Mouse (Mus musculus): ENCODE data around the gene Mtx2. TPM values are rescaled to one million over a fixed set of nuclear protein-coding genes. Genes with fewer than 3 reads are reported as not detected.

The Mtx2 gene
- 235 TPM for polyA plus RNA-seq (2014; fragmentation: Illumina TruSeq; extraction: RNeasy Lipid Tissue Mini Kit (QIAGEN cat#74804); ENCODE audit: low read depth, low replicate concordance)

DNA sequence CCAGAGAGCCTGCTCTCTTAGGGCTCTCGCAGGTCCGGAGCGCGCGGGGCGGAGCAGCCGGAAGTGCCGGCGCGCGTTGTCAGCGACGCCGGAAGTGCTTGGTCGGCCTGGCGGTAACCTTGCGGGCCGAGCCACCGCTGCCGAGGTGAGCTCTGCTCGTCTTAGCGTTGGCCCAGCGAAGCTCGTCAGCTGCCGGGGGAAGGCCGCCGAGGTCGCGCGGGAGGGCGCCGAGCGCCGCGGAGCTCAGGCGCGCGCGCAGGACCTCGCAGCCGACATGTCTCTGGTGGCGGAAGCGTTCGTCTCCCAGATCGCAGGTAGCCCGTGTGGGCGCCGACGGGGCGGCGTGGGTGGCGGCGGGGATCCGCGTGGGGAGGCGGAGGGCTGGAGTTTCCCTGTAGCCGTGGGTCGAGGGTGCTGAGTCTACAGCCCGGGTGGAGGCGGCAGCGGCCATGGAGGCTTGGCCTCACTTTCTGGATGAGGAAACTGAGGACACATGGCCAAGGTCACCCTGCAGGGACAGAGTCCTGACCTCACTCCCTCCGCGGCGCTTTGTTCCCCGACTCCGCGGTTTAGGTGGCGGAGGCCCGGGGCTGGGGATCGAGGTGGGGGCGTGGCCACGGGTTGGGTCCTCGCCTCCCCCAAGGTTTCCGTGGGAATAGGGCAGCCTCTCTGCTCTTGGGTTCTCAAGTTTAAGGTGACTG is at the start of gene Mtx2:
Gene Mtx2, plus strand, starts transcription at position 74 of the 701 bp plus-strand sequence.

Other genes starting within 250 kb of the Mtx2 start
- gene Lnpk, start 246.4 kb upstream of the Mtx2 start, polyA plus RNA-seq (2014; fragmentation: Illumina TruSeq; extraction: RNeasy Lipid Tissue Mini Kit (QIAGEN cat#74804); ENCODE audit: low read depth, low replicate concordance) = 17.8 TPM
- gene Evx2, start 166.2 kb upstream of the Mtx2 start, polyA plus RNA-seq (2014; fragmentation: Illumina TruSeq; extraction: RNeasy Lipid Tissue Mini Kit (QIAGEN cat#74804); ENCODE audit: low read depth, low replicate concordance) = not detected
- gene Hoxd13, start 157.5 kb upstream of the Mtx2 start, polyA plus RNA-seq (2014; fragmentation: Illumina TruSeq; extraction: RNeasy Lipid Tissue Mini Kit (QIAGEN cat#74804); ENCODE audit: low read depth, low replicate concordance) = not detected
- not detected for gene Hoxd12, start 150.8 kb upstream of the Mtx2 start, polyA plus RNA-seq (2014; fragmentation: Illumina TruSeq; extraction: RNeasy Lipid Tissue Mini Kit (QIAGEN cat#74804); ENCODE audit: low read depth, low replicate concordance)
- 3.2 TPM for gene Hoxd11, start 146.2 kb upstream of the Mtx2 start, polyA plus RNA-seq (2014; fragmentation: Illumina TruSeq; extraction: RNeasy Lipid Tissue Mini Kit (QIAGEN cat#74804); ENCODE audit: low read depth, low replicate concordance)
- 24.9 TPM for gene Hoxd10, start 133.9 kb upstream of the Mtx2 start, polyA plus RNA-seq (2014; fragmentation: Illumina TruSeq; extraction: RNeasy Lipid Tissue Mini Kit (QIAGEN cat#74804); ENCODE audit: low read depth, low replicate concordance)
- 30.3 TPM for gene Hoxd9, start 128.1 kb upstream of the Mtx2 start, polyA plus RNA-seq (2014; fragmentation: Illumina TruSeq; extraction: RNeasy Lipid Tissue Mini Kit (QIAGEN cat#74804); ENCODE audit: low read depth, low replicate concordance)
- 197 TPM for gene Hoxd8, start 121.2 kb upstream of the Mtx2 start, polyA plus RNA-seq (2014; fragmentation: Illumina TruSeq; extraction: RNeasy Lipid Tissue Mini Kit (QIAGEN cat#74804); ENCODE audit: low read depth, low replicate concordance)
- gene Hoxd3, start 113.9 kb upstream of the Mtx2 start, polyA plus RNA-seq (2014; fragmentation: Illumina TruSeq; extraction: RNeasy Lipid Tissue Mini Kit (QIAGEN cat#74804); ENCODE audit: low read depth, low replicate concordance) = 2.8 TPM
- 5.3 TPM for gene Hoxd4, start 113.9 kb upstream of the Mtx2 start, polyA plus RNA-seq (2014; fragmentation: Illumina TruSeq; extraction: RNeasy Lipid Tissue Mini Kit (QIAGEN cat#74804); ENCODE audit: low read depth, low replicate concordance)
- 0.77 TPM for gene Gm28230, start 99.1 kb upstream of the Mtx2 start, polyA plus RNA-seq (2014; fragmentation: Illumina TruSeq; extraction: RNeasy Lipid Tissue Mini Kit (QIAGEN cat#74804); ENCODE audit: low read depth, low replicate concordance)
- 0.24 TPM for gene Hoxd1, start 62.8 kb upstream of the Mtx2 start, polyA plus RNA-seq (2014; fragmentation: Illumina TruSeq; extraction: RNeasy Lipid Tissue Mini Kit (QIAGEN cat#74804); ENCODE audit: low read depth, low replicate concordance)